Mouse (Mus musculus) bone marrow, adult 2 months (tissue): ENCODE measurements around the gene Bcl2l12.

ENCODE experiments used
- CTCF ChIP-seq: fragments of 200-500 bp; IDR thresholded peaks from 2 replicates; pipeline ENCODE4 v1.5.1; 2011; ENCODE audit warnings: low read length, control low read depth; ENCODE audit not compliant: control insufficient read depth, insufficient read depth
- POLR2A ChIP-seq: fragments of 200-500 bp; IDR thresholded peaks from 2 replicates; pipeline ENCODE4 v1.6.1; 2011; ENCODE audit warnings: low read depth, mild to moderate bottlenecking, control low read depth, low read length, borderline replicate concordance; ENCODE audit not compliant: control insufficient read depth

GRCm38 (mm10) chr7:45045741-45046140 lies 47.2 kb upstream of the Bcl2l12 start:
- TF ChIP-seq POLR2A (no peak), CTCF (no peak)
